Mouse (Mus musculus): ENCODE measurements around the gene Zbtb41.

Zbtb41 gene

DNA sequence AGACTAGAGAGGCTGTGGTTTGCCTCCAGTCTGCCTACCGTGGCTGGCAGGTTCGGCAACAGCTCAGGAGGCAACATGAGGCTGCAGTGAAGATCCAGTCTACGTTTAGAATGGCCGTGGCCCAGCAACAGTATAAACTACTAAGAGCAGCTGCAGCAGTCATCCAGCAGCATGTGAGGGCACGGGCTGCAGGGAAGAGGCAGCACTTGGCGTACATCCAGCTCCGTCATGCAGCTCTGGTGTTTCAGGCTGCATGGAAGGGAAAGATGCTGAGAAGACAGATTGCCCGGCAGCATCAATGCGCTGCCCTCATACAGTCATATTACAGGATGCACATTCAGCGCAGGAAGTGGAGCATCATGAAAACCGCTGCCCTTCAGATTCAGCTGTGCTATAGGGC, 56.8 kb downstream of the Zbtb41 start:
- no peak for ATAC-seq (ENCODE audit: low TSS enrichment)

DNA sequence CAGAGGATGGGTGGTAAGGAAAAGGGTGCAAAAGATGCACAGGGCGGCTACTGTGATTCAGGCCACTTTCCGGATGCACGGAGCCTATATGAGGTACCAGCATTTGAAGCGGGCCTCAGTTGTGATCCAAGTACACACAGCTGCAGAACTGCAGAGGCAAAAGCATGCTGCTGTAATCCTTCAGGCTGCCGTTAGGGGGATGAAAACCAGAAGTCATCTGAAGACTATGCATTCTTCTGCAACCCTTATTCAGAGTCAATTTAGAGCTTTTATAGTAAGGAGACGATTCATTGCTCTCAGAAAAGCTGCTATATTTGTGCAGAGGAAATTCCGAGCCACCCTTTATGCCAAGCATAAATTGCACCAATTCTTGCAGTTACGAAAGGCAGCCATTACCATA, 58.2 kb downstream of the Zbtb41 start:
- peak; percentile 92 for ATAC-seq (ENCODE audit: low TSS enrichment)

- peak; percentile 81 for ATAC-seq (ENCODE audit: low TSS enrichment)
Observed at GRCm38 (mm10) chr1:139481146-139481545, 59.1 kb downstream of the Zbtb41 start.

DNA sequence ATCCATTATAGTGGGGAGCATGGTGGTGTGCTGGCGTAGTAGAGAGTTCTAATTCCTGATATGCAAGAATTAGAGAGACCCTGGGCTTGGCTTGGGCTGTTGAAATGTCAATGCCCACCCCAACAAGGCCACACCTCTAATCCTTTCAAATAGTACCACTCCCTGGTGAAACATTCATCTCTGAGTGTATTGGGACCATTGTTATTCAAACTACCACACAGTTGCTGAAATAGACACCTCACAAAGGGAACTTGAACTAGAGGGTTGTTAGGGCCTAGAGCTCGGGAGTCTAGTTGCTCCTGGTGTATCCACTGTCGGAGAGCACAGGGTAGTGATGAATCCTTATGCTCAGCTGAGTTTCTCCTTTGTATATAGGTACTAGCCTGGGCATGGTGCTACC, 72.5 kb downstream of the Zbtb41 start:
- no peak for ATAC-seq (ENCODE audit: low TSS enrichment)

DNA sequence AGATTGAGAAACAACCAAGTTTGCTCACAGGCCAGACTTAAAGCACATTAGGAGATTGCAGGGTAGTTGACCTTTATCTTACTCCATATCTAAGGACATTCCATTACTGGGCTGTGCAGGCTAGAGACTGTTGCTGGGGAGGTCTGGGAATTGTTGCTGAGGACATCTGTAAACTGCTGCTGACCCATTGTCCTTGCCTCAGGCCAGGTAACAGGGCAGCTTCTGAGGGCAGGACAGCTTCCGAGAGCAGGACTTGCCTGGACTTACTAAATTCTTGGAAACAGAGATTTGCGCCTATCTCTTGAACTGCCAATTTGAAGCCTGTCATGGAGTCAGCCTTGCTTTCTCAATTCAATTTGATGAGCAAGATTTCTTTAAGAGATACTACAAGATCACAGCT, 73.3 kb downstream of the Zbtb41 start:
- no peak for ATAC-seq (ENCODE audit: low TSS enrichment)

GRCm38 (mm10) chr1:139496212-139496611, 74.1 kb downstream of the Zbtb41 start:
- no peak for ATAC-seq (ENCODE audit: low TSS enrichment)

DNA sequence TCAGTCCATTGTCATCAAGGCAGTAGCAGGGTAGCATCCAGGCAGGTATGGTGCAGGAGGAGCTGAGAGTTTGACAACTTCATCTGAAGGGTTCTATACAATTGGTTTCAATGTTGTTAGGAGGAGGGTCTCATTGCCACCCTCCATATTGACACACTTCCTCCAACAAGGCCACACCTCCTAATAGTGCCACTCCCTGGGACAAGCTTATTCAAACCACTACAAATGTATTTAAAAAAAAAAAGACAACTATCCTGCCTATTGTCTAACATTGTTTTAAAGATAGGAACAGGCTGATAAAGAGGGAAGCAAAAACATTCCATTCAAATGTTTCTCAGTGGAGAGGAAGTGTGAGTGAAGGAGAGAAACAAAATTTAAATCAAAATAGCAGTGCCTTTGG, 77.7 kb downstream of the Zbtb41 start:
- no peak for ATAC-seq (ENCODE audit: low TSS enrichment)

- no peak for ATAC-seq (ENCODE audit: low TSS enrichment)
Observed at GRCm38 (mm10) chr1:139501258-139501752, 79.2 kb downstream of the Zbtb41 start, which contains the start of gene F13b. F13b (plus strand) TSS chr1:139501702.
